Mouse (Mus musculus) kidney, adult 2 months (tissue): ENCODE measurements around the gene Adk.

Source experiments
- CTCF ChIP-seq: fragments of 200-500 bp; conservative IDR thresholded peaks from 2 replicates; pipeline ENCODE4 v1.5.1; 2011; ENCODE audit warnings: low read depth, mild to moderate bottlenecking, control low read depth, low read length, moderate library complexity, mixed read lengths; ENCODE audit not compliant: insufficient read depth, insufficient read length
- POLR2A ChIP-seq: fragments of 200-500 bp; IDR thresholded peaks from one replicate; pipeline ENCODE4 v1.6.1; 2011; ENCODE audit warnings: low read depth, low read length, control low read depth

GRCm38 (mm10) chr14:21251386-21251785, 199.0 kb downstream of the Adk start:
- no peak for TF ChIP-seq POLR2A
- TF ChIP-seq CTCF: no peak
